Mouse (Mus musculus): ENCODE results near the gene Reg4. TPM values are rescaled to one million over a fixed set of nuclear protein-coding genes. Genes with fewer than 3 reads are reported as not detected.

Reg4 gene
- not detected in 2 replicates for total RNA-seq (2014; rRNA removed; ENCODE audit: low replicate concordance)
- polyA plus RNA-seq (2015; fragmentation: Nextera tagmentation; extraction: Ambion mirVana), result not detected in 2 replicates

- Histone ChIP-seq H3K27ac (ENCODE audit: low read depth) (no peak within 1 kb of the TSS), H3K36me3 (replicated peaks; ENCODE audit: control insufficient read depth, insufficient read depth, low read length) (no peaks in the 10 kb centered on the region), H3K9ac (replicated peaks; ENCODE audit: low read depth, low read length) (no peak within 1 kb of the TSS), H3K27me3 (ENCODE audit: control insufficient read depth, insufficient read depth, low read length) (no peaks in the 10 kb centered on the region), H3K4me3 (ENCODE audit: low read depth, low read length) (no peak within 1 kb of the TSS), H3K9me3 (replicated peaks; ENCODE audit: control insufficient read depth, low read length) (no peaks in the 10 kb centered on the region), H3K4me1 (ENCODE audit: control insufficient read depth, insufficient read depth) (no peaks in the 10 kb centered on the region), H3K4me2 (ENCODE audit: low read depth, low read length) (no peak within 1 kb of the TSS)
- TF ChIP-seq CTCF (IDR thresholded peaks at IDR 0.05; ENCODE audit: low read depth) (no peak), EP300 (IDR thresholded peaks at IDR 0.05; ENCODE audit: low read depth) (no peak)
- DNase-seq (ENCODE audit: low spot score) (no peak), ATAC-seq (ENCODE audit: insufficient read depth, low read depth) (no peak)
- 76% methylated on average over 8 of the region's 8 CpGs for WGBS
Measured at GRCm38 (mm10) chr3:98221856-98222255, at the start of gene Reg4. TSS of gene Reg4 (plus strand) at chr3:98222156.

- Histone ChIP-seq H3K4me2 (ENCODE audit: low read depth, low read length) (no peak overlapping the region), H3K4me3 (ENCODE audit: low read depth, low read length) (no peak overlapping the region), H3K27me3 (ENCODE audit: control insufficient read depth, insufficient read depth, low read length) (no peaks in the 10 kb centered on the region), H3K9me3 (replicated peaks; ENCODE audit: control insufficient read depth, low read length) (peaks cover 7% of the 10 kb centered on the region; the same call in 1 of the 2 replicates), H3K36me3 (replicated peaks; ENCODE audit: control insufficient read depth, insufficient read depth, low read length) (no peaks in the 10 kb centered on the region), H3K9ac (replicated peaks; ENCODE audit: low read depth, low read length) (no peak overlapping the region), H3K4me1 (ENCODE audit: control insufficient read depth, insufficient read depth) (no peaks in the 10 kb centered on the region), H3K27ac (ENCODE audit: low read depth) (no peak overlapping the region)
- 58% methylated on average over 4 of the region's 4 CpGs for WGBS
- no peak for TF ChIP-seq CTCF (IDR thresholded peaks at IDR 0.05; ENCODE audit: low read depth)
- TF ChIP-seq EP300 (IDR thresholded peaks at IDR 0.05; ENCODE audit: low read depth), result no peak
- peak; percentile 10 for DNase-seq (ENCODE audit: low spot score)
- no peak for ATAC-seq (ENCODE audit: insufficient read depth, low read depth)
Measured at GRCm38 (mm10) chr3:98178340-98178739, 43.6 kb upstream of the Reg4 start.

GRCm38 (mm10) chr3:98180805-98181204 is 41.2 kb upstream of the Reg4 start:
- H3K27me3 ChIP-seq (ENCODE audit: control insufficient read depth, insufficient read depth, low read length), result no peaks in the 10 kb centered on the region
- DNase-seq (ENCODE audit: low spot score) (peak; percentile 16), ATAC-seq (ENCODE audit: insufficient read depth, low read depth) (no peak)
- no peak overlapping the region for H3K4me3 ChIP-seq (ENCODE audit: low read depth, low read length)
- no peak overlapping the region for H3K27ac ChIP-seq (ENCODE audit: low read depth)
- 31% methylated on average over 7 of the region's 7 CpGs for WGBS
- no peaks in the 10 kb centered on the region for H3K36me3 ChIP-seq (replicated peaks; ENCODE audit: control insufficient read depth, insufficient read depth, low read length)
- no peak overlapping the region for H3K9ac ChIP-seq (replicated peaks; ENCODE audit: low read depth, low read length)
- no peak overlapping the region for H3K4me2 ChIP-seq (ENCODE audit: low read depth, low read length)
- TF ChIP-seq CTCF (IDR thresholded peaks at IDR 0.05; ENCODE audit: low read depth), result peak; percentile 71
- TF ChIP-seq EP300 (IDR thresholded peaks at IDR 0.05; ENCODE audit: low read depth), result no peak
- H3K4me1 ChIP-seq (ENCODE audit: control insufficient read depth, insufficient read depth), result no peaks in the 10 kb centered on the region
- H3K9me3 ChIP-seq (replicated peaks; ENCODE audit: control insufficient read depth, low read length), result peaks cover 7% of the 10 kb centered on the region; the same call in 1 of the 2 replicates

- 65% methylated on average over 10 of the region's 10 CpGs for WGBS
- no peaks in the 10 kb centered on the region for H3K27me3 ChIP-seq (ENCODE audit: control insufficient read depth, insufficient read depth, low read length)
- no peak overlapping the region for H3K9ac ChIP-seq (replicated peaks; ENCODE audit: low read depth, low read length)
- H3K4me2 ChIP-seq (ENCODE audit: low read depth, low read length), result no peak overlapping the region
- H3K36me3 ChIP-seq (replicated peaks; ENCODE audit: control insufficient read depth, insufficient read depth, low read length), result no peaks in the 10 kb centered on the region
- H3K27ac ChIP-seq (ENCODE audit: low read depth), result no peak overlapping the region
- TF ChIP-seq CTCF (IDR thresholded peaks at IDR 0.05; ENCODE audit: low read depth) (no peak), EP300 (IDR thresholded peaks at IDR 0.05; ENCODE audit: low read depth) (no peak)
- no peak for DNase-seq (ENCODE audit: low spot score)
- H3K9me3 ChIP-seq (replicated peaks; ENCODE audit: control insufficient read depth, low read length), result no peaks in the 10 kb centered on the region
- no peak overlapping the region for H3K4me3 ChIP-seq (ENCODE audit: low read depth, low read length)
- ATAC-seq (ENCODE audit: insufficient read depth, low read depth), result no peak
- H3K4me1 ChIP-seq (ENCODE audit: control insufficient read depth, insufficient read depth), result no peaks in the 10 kb centered on the region
Measured at GRCm38 (mm10) chr3:98185163-98185714, 36.7 kb upstream of the Reg4 start.

GRCm38 (mm10) chr3:98187777-98188176 is 34.2 kb upstream of the Reg4 start:
- H3K4me2 ChIP-seq (ENCODE audit: low read depth, low read length), result no peak overlapping the region
- no peak overlapping the region for H3K4me3 ChIP-seq (ENCODE audit: low read depth, low read length)
- no peaks in the 10 kb centered on the region for H3K4me1 ChIP-seq (ENCODE audit: control insufficient read depth, insufficient read depth)
- H3K27me3 ChIP-seq (ENCODE audit: control insufficient read depth, insufficient read depth, low read length), result no peaks in the 10 kb centered on the region
- H3K9me3 ChIP-seq (replicated peaks; ENCODE audit: control insufficient read depth, low read length), result no peaks in the 10 kb centered on the region
- DNase-seq (ENCODE audit: low spot score) (no peak), ATAC-seq (ENCODE audit: insufficient read depth, low read depth) (no peak)
- 82% methylated on average over 3 of the region's 3 CpGs for WGBS
- H3K9ac ChIP-seq (replicated peaks; ENCODE audit: low read depth, low read length), result no peak overlapping the region
- H3K27ac ChIP-seq (ENCODE audit: low read depth), result no peak overlapping the region
- no peak for TF ChIP-seq CTCF (IDR thresholded peaks at IDR 0.05; ENCODE audit: low read depth)
- TF ChIP-seq EP300 (IDR thresholded peaks at IDR 0.05; ENCODE audit: low read depth), result no peak
- H3K36me3 ChIP-seq (replicated peaks; ENCODE audit: control insufficient read depth, insufficient read depth, low read length), result no peaks in the 10 kb centered on the region

Data from heart, postnatal 0 days (tissue).